Mouse (Mus musculus): Measurements from ENCODE around the gene Gclm.
"Not testable (repeated sequence)": the region's sequence is repeated elsewhere in the genome, so short reads cannot be mapped to it uniquely, and the experiment has no call there.

Gclm gene

GRCm38 (mm10) chr3:122243416-122244167, 1.8 kb upstream of the Gclm start:
- no peak for DNase-seq

DNA sequence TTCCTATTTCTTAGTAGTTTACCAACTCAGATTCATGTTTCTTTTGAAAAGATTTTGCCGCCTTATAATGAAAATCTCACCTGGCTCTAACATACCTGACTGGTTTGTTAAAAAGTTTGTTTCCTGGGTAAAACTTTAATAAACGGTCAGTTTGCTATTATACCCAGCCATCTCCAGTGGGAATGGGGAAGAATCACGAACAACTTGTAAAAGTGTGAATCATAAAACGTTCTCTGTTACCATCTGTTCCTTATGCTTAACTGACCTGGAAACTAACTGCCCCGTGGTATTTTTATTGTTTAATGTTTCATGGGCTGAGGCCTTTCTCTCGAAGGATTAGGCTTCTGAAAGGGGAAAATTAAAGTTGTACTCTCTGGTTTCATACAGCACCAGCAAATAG, 598 bp upstream of the Gclm start:
- no peak for DNase-seq

GRCm38 (mm10) chr3:122245878-122246332, 548 bp downstream of the Gclm start:
- DNase-seq = peak; percentile 56 to 65

- no peak for DNase-seq
Measured at GRCm38 (mm10) chr3:122246406-122246805, 1.0 kb downstream of the Gclm start.

- no peak for DNase-seq
Measured at GRCm38 (mm10) chr3:122246986-122247767, 1.8 kb downstream of the Gclm start.

GRCm38 (mm10) chr3:122247768-122248100, 2.4 kb downstream of the Gclm start:
- DNase-seq = no peak

GRCm38 (mm10) chr3:122252466-122253253, 7.3 kb downstream of the Gclm start:
- no peak for DNase-seq

DNA sequence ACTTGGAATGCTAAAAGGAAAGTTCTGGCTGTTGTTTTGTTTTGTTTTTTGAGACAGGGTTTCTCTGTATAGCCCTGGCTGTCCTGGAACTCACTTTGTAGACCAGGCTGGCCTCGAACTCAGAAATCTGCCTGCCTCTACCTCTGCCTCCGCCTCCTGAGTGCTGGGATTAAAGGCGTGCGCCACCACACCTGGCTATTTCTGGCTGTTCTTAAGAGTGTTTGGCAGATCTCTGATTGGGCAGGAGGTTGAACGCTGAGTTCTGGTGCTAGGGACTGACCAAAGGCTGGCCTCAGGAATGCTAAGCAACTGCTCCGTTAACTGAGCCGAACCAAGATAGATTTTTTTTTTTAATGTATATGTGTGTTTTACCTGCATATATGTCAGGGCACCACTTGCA, 8.7 kb downstream of the Gclm start:
- DNase-seq = not testable (repeated sequence)

DNA sequence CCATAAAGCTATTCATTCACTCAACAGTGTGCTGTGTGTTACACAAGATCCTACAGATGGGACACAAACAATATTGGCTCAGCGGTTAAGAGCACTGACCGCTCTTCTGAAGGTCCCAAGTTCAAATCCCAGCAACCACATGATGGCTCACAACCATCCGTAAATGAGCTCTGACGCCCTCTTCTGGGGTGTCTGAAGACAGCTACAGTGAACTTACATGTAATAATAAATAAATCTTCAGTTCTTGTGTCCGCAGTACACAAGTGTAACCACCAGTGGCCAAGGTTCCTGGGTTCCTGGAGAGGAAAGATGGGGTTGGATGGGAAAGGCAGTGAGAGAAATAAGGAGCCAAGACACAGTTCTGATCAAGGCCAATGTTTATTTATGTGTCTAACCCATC, 24.6 kb downstream of the Gclm start:
- no peak for DNase-seq

- DNase-seq = not testable (repeated sequence)
Measured at GRCm38 (mm10) chr3:122272565-122272964, 27.2 kb downstream of the Gclm start.

- DNase-seq = no peak
Measured at GRCm38 (mm10) chr3:122273407-122274240, 28.3 kb downstream of the Gclm start.

GRCm38 (mm10) chr3:122274241-122275024, 29.1 kb downstream of the Gclm start, which contains the start of gene Dnttip2:
Dnttip2 (plus strand) TSS chr3:122274388.
- peak; percentile 80 to 83 for DNase-seq

DNA sequence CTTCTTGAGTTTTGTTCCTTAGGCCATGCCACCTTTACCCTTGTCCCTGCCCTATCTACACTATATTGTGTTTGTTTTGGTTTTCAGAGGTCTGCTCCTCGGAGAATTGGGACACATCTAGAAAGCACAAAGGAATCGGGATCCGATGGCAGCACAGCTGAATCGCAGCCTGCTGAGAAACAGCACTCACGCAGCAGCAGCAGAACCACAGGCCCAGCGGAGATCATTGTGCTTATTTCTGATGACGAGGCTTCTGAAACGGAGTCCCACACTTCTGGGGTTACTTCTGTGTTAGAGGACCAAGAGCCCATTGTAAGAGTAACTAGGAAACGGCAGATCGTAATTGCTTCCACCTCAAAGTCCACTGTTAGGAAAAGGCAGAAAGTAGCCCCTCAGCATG, 29.8 kb downstream of the Gclm start:
- no peak for DNase-seq

DNA sequence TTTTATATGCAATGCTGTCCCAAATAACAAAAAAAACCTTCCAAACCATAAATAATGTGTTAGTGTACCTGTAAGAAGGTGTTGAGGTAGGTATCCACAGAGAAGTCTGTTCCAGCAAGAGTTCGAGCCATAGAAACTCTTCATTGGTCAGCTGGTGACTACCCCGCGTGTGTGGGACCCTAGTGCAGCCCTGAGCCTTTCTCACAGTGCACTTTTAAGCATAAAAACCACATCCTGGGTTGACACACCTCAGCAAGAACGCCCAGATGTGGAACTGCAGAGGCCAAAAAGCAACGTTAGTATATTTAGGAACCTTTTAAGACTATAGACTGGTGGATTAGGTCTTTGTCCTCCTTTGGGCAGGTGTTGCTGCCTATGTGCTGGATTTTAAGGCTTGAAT, 41.8 kb downstream of the Gclm start:
- no peak for DNase-seq

DNA sequence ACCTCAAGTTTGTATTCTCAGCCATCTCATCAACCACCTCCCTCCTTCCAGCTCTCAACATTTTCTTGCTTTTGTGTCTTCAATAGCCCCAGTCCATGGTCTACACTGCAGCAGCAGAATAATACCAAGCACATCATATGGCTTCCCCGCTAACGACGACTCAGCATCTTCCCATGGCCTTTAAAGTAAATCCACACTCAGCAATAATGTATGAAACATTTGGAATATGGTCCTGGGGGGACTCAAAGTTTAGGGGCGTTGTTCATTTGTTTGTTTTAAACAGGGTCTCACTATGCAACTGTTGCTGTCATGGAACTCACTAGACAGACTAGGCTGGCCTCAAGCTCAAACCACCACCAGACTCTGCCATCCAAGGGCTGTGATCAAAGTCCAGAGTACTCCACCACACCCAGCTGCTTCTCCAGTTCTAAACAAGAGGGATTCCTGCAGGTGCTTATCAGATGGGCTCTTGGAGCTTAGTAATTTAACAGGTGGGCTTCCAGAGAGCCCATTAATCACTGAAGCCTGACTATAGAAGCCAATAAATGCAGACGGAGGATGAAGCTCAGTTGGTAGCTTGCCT, 43.3 kb downstream of the Gclm start:
- DNase-seq = no peak

GRCm38 (mm10) chr3:122289344-122289743, 44.0 kb downstream of the Gclm start:
- not testable (repeated sequence) for DNase-seq

GRCm38 (mm10) chr3:122290696-122291095, 45.3 kb downstream of the Gclm start:
- no peak for DNase-seq

DNA sequence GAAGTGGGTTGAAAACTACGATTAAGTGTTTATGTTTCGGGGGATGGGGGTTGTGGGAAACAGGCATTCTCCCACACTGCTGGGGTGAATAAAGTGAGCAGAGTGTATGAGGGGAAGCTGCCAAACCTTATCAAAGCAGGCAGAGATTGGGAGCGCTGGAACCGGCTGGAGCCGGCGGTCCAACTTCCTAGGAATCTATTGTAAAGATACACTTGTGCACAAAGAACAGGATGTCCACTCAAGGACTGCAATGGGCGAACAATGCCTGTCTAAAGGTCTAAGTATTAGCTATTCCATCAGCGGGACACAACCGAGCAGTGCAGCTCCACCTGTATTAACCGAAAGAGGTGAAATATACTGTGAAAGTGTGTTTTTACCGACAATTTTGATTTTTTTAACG, 46.5 kb downstream of the Gclm start:
- DNase-seq = no peak

- DNase-seq = peak; percentile 92 to 95
Measured at GRCm38 (mm10) chr3:122292300-122293222, 47.2 kb downstream of the Gclm start.

Measured in thymus, postnatal 36 days (tissue).